Mouse (Mus musculus) embryo, embryonic 11 days (tissue): ENCODE measurements at regions not wholly inside any gene's neighbourhood (a gene's known extent, or its start where the extent isn't known, plus 50 kb on each side); places are given as distances from the start of the nearest gene placed in this dataset.

Experiments
- DNase-seq: peaks from one replicate; pipeline ENCODE4 v3.0.0-alpha.2; 2015

GRCm38 (mm10) chr13:34576392-34576791, 76.9 kb downstream of the Pxdc1 start:
- no peak for DNase-seq

GRCm38 (mm10) chr13:34575997-34576314, 77.3 kb downstream of the Pxdc1 start:
- DNase-seq, result peak; percentile 46

- no peak for DNase-seq
Observed at GRCm38 (mm10) chr13:34575179-34575996, 77.9 kb downstream of the Pxdc1 start.

- DNase-seq, result no peak
Observed at GRCm38 (mm10) chr13:34569312-34569711, 84.0 kb downstream of the Pxdc1 start.

GRCm38 (mm10) chr13:34566687-34567086, 86.6 kb downstream of the Pxdc1 start:
- no peak for DNase-seq

GRCm38 (mm10) chr13:34550130-34550884, 103.0 kb downstream of the Pxdc1 start:
- no peak for DNase-seq

- DNase-seq, result no peak
Observed at GRCm38 (mm10) chr13:34540646-34541045, 112.6 kb downstream of the Pxdc1 start.

- no peak for DNase-seq
Observed at GRCm38 (mm10) chr13:34533896-34534295, 119.4 kb downstream of the Pxdc1 start.

GRCm38 (mm10) chr13:34511332-34511731, 142.0 kb downstream of the Pxdc1 start:
- DNase-seq, result no peak

GRCm38 (mm10) chr13:34507224-34507623, 146.1 kb downstream of the Pxdc1 start:
- DNase-seq, result no peak

- DNase-seq, result no peak
Observed at GRCm38 (mm10) chr13:34505861-34506260, 147.4 kb downstream of the Pxdc1 start.

GRCm38 (mm10) chr13:34504879-34505278, 148.4 kb downstream of the Pxdc1 start:
- DNase-seq, result no peak

GRCm38 (mm10) chr13:34498910-34499309, 153.9 kb upstream of the Slc22a23 start:
- DNase-seq, result no peak

GRCm38 (mm10) chr13:34497667-34498066, 152.7 kb upstream of the Slc22a23 start:
- no peak for DNase-seq

GRCm38 (mm10) chr13:34484831-34485230, 139.8 kb upstream of the Slc22a23 start:
- no peak for DNase-seq

- no peak for DNase-seq
Observed at GRCm38 (mm10) chr13:34481461-34481860, 136.5 kb upstream of the Slc22a23 start.

- no peak for DNase-seq
Observed at GRCm38 (mm10) chr13:34470410-34470809, 125.4 kb upstream of the Slc22a23 start.

- no peak for DNase-seq
Observed at GRCm38 (mm10) chr13:34469568-34469967, 124.6 kb upstream of the Slc22a23 start.

- DNase-seq, result no peak
Observed at GRCm38 (mm10) chr13:34468132-34468748, 123.3 kb upstream of the Slc22a23 start.

GRCm38 (mm10) chr13:34465862-34466430, 121.0 kb upstream of the Slc22a23 start:
- DNase-seq, result peak; percentile 47

- DNase-seq, result no peak
Observed at GRCm38 (mm10) chr13:34465456-34465855, 120.5 kb upstream of the Slc22a23 start.

- DNase-seq, result no peak
Observed at GRCm38 (mm10) chr13:34464221-34464620, 119.2 kb upstream of the Slc22a23 start.

- DNase-seq, result no peak
Observed at GRCm38 (mm10) chr13:34462808-34463511, 118.0 kb upstream of the Slc22a23 start.
